Mouse (Mus musculus): ENCODE results near the gene Ufm1. TPM values are rescaled to one million over a fixed set of nuclear protein-coding genes. Genes with fewer than 3 reads are reported as not detected.

The Ufm1 gene
- 10 to 100 TPM; 43.8 to 56.9 TPM for total RNA-seq (2021)
- long read RNA-seq, experiment 1, full-length matches to known transcripts, result 26 of 31 reads
- long read RNA-seq, experiment 1, partial matches to known transcripts, result 0 of 31 reads
- long read RNA-seq, experiment 1, other reads (novel, unspliced or antisense), result 5 of 31 reads
- long read RNA-seq, experiment 2, full-length matches to known transcripts, result 16 of 18 reads
- long read RNA-seq, experiment 2, partial matches to known transcripts, result 0 of 18 reads
- long read RNA-seq, experiment 2, other reads (novel, unspliced or antisense), result 2 of 18 reads

DNA sequence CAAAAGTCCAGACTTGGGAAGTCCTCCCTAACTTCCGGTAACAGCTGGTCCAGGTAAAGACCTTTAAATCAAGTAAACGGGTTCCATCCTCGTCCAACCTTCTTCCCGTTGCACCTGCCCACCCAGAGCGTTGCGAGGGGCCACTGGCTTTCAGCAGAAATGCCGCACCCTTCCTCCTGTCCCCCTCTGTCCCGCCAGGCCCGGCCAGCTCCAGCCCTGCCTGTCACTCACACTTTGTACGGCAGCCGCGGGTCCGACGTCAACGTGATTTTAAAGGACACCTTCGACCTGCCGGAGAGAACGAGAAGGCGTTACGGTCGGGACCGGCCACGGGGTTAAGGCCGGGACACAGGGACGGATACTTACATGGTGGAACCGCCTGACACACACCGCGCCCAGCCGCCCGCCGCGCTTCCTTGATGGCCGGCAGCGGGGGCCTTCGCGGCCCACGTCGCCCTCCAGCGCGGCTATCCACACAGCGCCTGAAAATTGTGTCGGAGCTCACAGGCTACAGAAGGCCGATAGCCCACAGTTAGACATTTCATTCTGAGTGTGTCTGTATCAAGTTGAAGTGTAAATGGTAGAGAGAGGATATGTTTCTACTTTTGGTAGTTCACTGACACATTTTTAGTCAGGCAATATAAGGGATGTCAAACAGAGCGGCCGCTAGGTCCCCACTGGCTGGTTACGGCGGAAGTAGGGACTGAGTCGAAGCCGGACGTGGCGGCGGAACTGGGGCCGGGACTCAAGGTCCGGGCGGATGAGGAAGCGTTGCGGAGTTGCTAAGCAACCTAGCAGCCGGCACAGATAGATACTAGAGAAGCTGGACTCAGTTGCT is at the start of gene Ufm1:
Gene Ufm1 (minus strand): TSS at position 448 of the 838 bp plus-strand sequence.
- peak; percentile 91 to 93 for DNase-seq
- intact Hi-C loops (cut with DNase I), result loop anchor here (5.0 to 10.0 kb wide), 2 partner anchors 401 to 831 kb away; partner anchors contain the start of genes Nhlrc3, Proser1 and Supt20

- intact Hi-C loops (cut with DNase I), result no loop called here
- DNase-seq, result no peak
Measured at GRCm38 (mm10) chr3:53890619-53891540, 27.2 kb upstream of the Ufm1 start.

DNA sequence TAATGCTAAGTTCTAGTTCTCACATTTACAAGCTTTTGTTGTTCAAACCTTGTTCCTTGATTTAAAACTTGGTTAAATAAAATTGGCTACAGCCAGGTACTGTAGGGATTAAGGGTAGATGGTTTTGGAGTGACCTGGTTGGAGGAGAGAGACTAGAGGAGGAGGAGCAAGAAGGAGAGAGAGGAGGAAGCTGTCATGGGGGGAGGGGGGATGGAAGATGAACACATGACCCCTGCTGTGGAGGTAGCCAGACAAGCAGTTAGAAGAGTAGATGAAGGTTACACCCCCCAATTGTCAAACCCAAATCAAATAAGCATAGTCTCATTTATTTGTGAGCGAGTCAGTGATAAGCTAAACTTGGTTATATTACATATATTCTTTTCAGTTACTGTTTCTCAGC is 8.0 kb upstream of the Ufm1 start:
- intact Hi-C loops (cut with DNase I), result no loop called here
- no peak for DNase-seq

- intact Hi-C loops (cut with DNase I), result no loop called here
- DNase-seq, result no peak
Measured at GRCm38 (mm10) chr3:53870482-53870881, 6.9 kb upstream of the Ufm1 start.

DNA sequence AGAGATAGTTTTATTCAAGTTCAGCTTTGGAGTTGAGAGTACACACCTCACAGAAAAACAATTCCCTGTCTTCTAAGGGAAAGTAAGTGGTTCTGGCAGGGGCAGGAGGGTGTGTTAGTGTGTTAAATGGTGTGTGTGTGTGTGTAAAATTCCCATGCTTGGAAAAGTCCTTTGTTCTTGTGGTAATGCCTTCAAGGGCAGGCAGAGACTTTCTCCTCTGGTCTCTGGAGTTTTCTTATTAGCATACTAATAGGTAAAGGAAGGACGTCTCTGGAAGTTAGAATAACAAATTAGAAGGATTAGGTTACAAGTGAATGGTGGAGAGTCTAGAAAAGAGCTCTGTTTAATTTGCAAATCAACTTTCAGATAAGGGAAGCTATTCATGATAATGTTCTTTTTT is 5.6 kb upstream of the Ufm1 start:
- DNase-seq, result no peak
- intact Hi-C loops (cut with DNase I), result loop anchor here (10.0 kb wide), 1 partner anchor 826 kb away; the partner anchor contains the start of gene Supt20

DNA sequence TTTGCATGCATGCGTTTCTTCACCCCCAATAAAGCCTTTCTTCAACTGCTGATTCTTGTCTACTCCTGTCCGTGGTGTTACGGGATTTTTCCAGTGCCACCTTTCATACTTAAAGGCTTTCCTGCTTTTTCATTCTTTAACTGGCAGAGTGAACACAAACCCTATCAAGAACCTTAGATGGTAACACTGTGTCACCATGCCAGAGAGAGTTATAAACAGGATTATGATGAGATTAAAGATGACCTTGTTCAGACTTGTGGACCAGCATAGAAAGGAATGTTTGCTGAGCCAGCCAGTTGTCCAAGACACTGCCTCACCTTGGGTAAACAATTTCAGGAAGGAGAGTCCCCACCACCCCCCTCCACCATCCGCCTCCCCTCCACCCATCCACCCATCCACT is 4.6 kb upstream of the Ufm1 start:
- intact Hi-C loops (cut with DNase I), result loop anchor here (10.0 kb wide), 1 partner anchor 827 kb away; the partner anchor contains the start of gene Supt20

DNA sequence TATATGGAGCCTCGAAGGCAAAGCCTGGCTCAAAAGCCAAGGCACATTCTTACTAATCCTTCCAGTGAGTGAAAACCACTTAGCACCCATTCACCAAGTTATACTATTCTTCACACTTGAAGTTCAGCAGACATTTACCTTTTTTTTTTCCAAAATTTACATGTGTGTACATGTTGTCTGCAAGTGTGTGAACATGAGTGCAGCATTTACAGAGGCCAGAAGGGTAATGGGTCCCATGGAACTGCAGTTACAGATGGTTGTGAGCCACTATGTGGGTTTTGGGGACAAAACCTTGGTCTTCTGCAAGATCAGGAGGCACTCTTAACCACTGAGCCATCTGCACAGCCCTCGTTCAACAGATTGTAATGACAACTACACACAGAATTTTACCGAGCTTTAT is 8.8 kb downstream of the Ufm1 start:
- DNase-seq, result no peak
- intact Hi-C loops (cut with DNase I), result no loop called here

More for the DNA sequence above, 4.6 kb upstream of the Ufm1 start:
- DNase-seq, result no peak

- DNase-seq, result no peak
- intact Hi-C loops (cut with DNase I), result no loop called here
Measured at GRCm38 (mm10) chr3:53854261-53854660, 9.4 kb downstream of the Ufm1 start.

DNA sequence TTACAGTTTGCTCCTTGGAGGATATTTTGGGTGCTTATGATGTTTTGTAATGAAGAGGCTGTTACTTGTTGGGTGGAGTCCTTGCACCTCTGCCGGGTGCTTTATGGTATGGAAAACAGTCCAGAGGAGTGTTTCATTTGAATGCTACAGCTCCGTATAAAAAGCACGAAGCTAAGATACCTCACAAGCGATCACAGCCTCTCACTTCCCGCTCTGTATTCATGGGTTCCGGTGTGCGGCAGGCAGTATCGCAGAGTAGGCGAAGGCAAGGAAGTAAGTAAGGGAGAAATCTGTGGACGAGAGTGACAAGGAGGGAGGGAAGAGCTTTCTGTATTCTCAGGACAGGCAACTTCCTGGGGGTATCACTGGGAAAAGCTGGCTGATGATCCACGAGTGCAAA is 15.4 kb downstream of the Ufm1 start:
- DNase-seq, result no peak
- intact Hi-C loops (cut with DNase I), result no loop called here

GRCm38 (mm10) chr3:53847726-53848125 is 15.9 kb downstream of the Ufm1 start:
- DNase-seq, result no peak
- intact Hi-C loops (cut with DNase I), result no loop called here

DNA sequence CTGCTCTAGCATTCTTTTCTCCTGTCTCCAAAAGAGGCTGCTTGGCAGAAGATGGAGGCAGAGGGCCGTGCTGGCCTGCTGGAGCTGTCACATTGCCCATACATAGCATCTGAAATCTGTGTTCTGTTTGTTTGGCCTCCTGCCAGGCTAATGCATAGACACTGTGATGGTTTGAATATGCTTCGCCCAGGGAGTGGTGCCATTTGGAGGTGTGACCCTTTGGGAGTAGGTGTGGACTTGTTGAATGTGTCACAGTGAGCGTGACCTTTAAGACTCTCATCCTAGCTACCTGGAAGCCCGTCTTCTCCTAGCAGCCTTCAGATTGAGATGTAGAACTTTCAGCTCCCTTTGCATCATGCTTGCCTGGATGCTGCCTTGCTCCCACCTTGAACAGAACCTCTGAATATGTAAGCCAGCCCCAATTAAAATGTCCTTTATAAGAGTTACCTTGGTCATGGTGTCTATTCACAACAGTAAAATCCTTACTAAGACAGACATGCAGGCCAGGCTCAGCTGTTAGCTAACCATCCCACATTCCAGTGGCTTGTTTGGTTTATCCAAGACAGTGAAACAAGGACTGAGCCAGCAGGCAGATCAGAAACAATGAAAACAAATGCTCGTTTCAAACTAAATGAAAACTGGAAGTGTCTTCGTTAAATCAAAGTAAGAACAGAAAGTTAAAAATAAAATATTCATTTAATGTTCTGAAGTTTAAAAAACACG is 17.3 kb downstream of the Ufm1 start:
- intact Hi-C loops (cut with DNase I), result no loop called here
- DNase-seq, result no peak

DNA sequence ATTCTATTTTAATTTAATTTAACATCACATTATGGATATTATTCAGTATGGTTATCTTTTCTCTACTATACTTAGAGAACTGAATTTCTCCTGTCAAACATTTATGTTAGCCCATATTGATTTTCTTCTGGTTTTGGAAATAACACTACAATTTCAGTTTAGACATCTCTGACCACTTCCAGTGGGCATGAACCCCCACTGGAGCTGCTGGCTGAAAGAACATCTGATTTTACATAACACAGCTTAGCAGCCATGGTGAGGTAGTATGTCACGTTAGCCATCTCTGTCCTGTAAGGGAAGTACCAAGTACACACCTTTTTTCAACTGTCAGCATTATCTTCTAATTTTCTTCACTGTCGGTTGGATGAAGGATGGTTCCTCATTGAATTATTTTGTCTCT is 18.8 kb downstream of the Ufm1 start, which contains the start of gene Gm10985:
Gene Gm10985 (plus strand): TSS at position 301 of the 400 bp plus-strand sequence.
- DNase-seq, result no peak
- intact Hi-C loops (cut with DNase I), result no loop called here

GRCm38 (mm10) chr3:53834238-53834637 is 29.4 kb downstream of the Ufm1 start:
- intact Hi-C loops (cut with DNase I), result no loop called here

DNA sequence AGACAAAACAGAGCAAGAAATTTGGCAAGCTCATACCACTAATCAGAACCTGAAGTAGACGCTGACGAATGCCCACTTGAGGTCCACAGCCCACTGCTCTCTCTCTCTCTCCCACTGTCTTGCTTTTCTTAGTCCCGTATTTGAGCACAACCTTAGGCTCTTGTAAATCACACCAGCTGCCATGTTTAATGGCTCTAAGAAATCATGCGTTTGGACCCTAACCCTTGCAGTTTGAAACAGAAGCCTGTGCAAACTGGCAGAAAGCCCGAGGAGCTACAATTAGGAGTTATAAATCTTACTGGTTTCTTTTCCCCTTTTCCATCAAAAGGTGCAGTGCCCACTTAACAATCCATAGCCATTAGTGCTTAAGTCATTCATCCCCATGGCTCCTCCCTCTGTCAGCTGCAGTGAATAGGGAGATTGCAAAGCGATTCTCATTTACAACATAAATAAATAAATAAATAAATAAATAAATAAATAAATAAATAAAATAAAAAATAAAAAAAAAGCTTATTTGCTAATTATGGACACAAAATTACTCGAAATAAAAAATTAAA is 50.1 kb downstream of the Ufm1 start:
- intact Hi-C loops (cut with DNase I), result no loop called here
- no peak for DNase-seq

More at GRCm38 (mm10) chr3:53834238-53834637, 29.4 kb downstream of the Ufm1 start:
- no peak for DNase-seq

Other genes starting within 250 kb of the Ufm1 start
- gene Frem2, start 206.5 kb downstream of the Ufm1 start, total RNA-seq (2021), result 10 to 100 TPM; 14.6 to 15.0 TPM
- gene Gm10985, start 18.7 kb downstream of the Ufm1 start, total RNA-seq (2021), result not detected

All from heart, postnatal 14 days (tissue).